ENCODE assay signal across 10 mouse cellular contexts in the genomic region with DNA sequence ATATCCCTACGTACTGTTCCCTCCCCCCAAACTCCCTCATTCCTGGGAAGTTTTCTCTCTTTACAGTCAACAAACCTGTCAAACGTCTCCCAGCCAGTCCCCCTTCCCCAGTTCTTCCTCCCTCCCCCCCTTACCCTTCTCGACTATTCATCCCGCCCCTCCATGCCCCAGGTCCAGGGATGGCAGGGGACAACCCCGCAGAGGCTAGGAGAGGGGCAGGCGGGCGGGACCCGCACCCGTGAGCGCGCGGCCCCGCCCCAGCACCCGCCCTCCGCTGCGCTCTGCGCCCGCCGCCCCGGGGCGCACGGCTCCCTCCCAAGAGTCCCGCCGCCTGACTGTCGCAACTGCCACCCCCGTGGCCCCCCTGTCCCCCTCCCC. TPM values are rescaled to one million over a fixed set of nuclear protein-coding genes. Genes with fewer than 3 reads are reported as not detected.
DNase-seq lines count a peak whose midpoint lies in the region; ATAC-seq and TF ChIP-seq lines count a peak whose summit lies in the region.
"Had no signal": no experiment of that assay in that cellular context is flagged by ENCODE, and none has a peak within 500 bp of the region (broad histone marks: within the 10 kb centered on the region; RNA-seq: fewer than 3 reads in every experiment).

No protein-coding gene starts in this region.

- no peaks in the 10 kb centered on the region for H3K4me1 ChIP-seq in kidney, adult 2 months (ENCODE audit: control insufficient read depth, insufficient read depth, low read length)
- peaks cover 54% of the 10 kb centered on the region for H3K4me1 ChIP-seq in embryonic facial prominence, embryonic 13.5 days
- peaks cover 26% of the 10 kb centered on the region for H3K4me1 ChIP-seq in intestine, embryonic 15.5 days (replicated peaks)

- H3K9ac ChIP-seq in embryonic facial prominence, embryonic 13.5 days: peak overlapping the region; percentile 73
- no peak overlapping the region for H3K9ac ChIP-seq in intestine, embryonic 15.5 days

- no peak for DNase-seq in kidney, adult 2 months
- DNase-seq in kidney, postnatal 14 days: no peak
- peak; percentile 54 for DNase-seq in neural tube, embryonic 10.5 days (ENCODE audit: extremely low spot score, low spot score)
- no peak for DNase-seq in spleen, postnatal 10 days (ENCODE audit: low spot score in 2 of 2)
- DNase-seq in thymus, postnatal 0 days (ENCODE audit: low spot score): no peak
- no peak for DNase-seq in right cerebral cortex, postnatal 10 days (ENCODE audit: low spot score in 2 of 2)
- DNase-seq: cerebellum, adult 9-11 months had no signal

- H3K27ac ChIP-seq in kidney, adult 2 months (ENCODE audit: insufficient read depth, low read depth, low read length): no peak overlapping the region
- H3K27ac ChIP-seq in embryonic facial prominence, embryonic 13.5 days: 0 out of 2 replicates have a peak overlapping the region, but pooled peaks have one; percentile 44
- no peak overlapping the region for H3K27ac ChIP-seq in intestine, embryonic 15.5 days

- peak overlapping the region; percentile 37 for H3K4me3 ChIP-seq in kidney, adult 2 months (ENCODE audit: insufficient read depth, low read depth, low read length)
- peak overlapping the region; percentile 56 for H3K4me3 ChIP-seq in embryonic facial prominence, embryonic 13.5 days
- peak overlapping the region; percentile 48 for H3K4me3 ChIP-seq in intestine, embryonic 15.5 days (replicated peaks)

- no peaks in the 10 kb centered on the region for H3K9me3 ChIP-seq in embryonic facial prominence, embryonic 13.5 days
- H3K9me3 ChIP-seq in intestine, embryonic 15.5 days: no peaks in the 10 kb centered on the region

- H3K4me2 ChIP-seq in embryonic facial prominence, embryonic 13.5 days: peak overlapping the region; percentile 93
- H3K4me2 ChIP-seq in intestine, embryonic 15.5 days (replicated peaks): peak overlapping the region; percentile 93

- peak; percentile 53; the same call in 1 of the 2 replicates for ATAC-seq in embryonic facial prominence, embryonic 13.5 days (ENCODE audit: insufficient number of reproducible peaks, insufficient read depth, low FRiP score, low TSS enrichment, low read depth)
- ATAC-seq in intestine, embryonic 15.5 days: peak; percentile 14; the same call in 1 of the 2 replicates
- ATAC-seq: inflammation-experienced regulatory T-cells, adult 6 months had no signal

- H3K27me3 ChIP-seq in kidney, adult 2 months (replicated peaks; ENCODE audit: control insufficient read depth, insufficient read depth, low read length): peaks cover 4% of the 10 kb centered on the region; the same call in 1 of the 2 replicates
- H3K27me3 ChIP-seq in embryonic facial prominence, embryonic 13.5 days: peaks cover 94% of the 10 kb centered on the region
- H3K27me3 ChIP-seq in intestine, embryonic 15.5 days (replicated peaks): peaks cover 75% of the 10 kb centered on the region

- 0% methylated on average over 5 of the region's 26 CpGs for WGBS in kidney, adult 2 months
- WGBS in embryonic facial prominence, embryonic 13.5 days: 0% methylated on average over 24 of the region's 26 CpGs
- under 1% methylated on average over 25 of the region's 26 CpGs for WGBS in intestine, embryonic 15.5 days

- H3K36me3 ChIP-seq in kidney, adult 2 months (ENCODE audit: control insufficient read depth, insufficient read depth, low read length): no peaks in the 10 kb centered on the region
- no peaks in the 10 kb centered on the region for H3K36me3 ChIP-seq in embryonic facial prominence, embryonic 13.5 days
- H3K36me3 ChIP-seq in intestine, embryonic 15.5 days: no peaks in the 10 kb centered on the region

- TF ChIP-seq POLR2A in kidney, adult 2 months (IDR thresholded peaks at IDR 0.05; ENCODE audit: low read depth, low read length): no peak

- no peak for TF ChIP-seq CTCF in kidney, adult 2 months (conservative IDR thresholded peaks at IDR 0.05; ENCODE audit: insufficient read depth, insufficient read length, low read depth, low read length)

RNA-seq across cellular contexts. Expression of a gene that starts 0.2 kb away (rescaled TPM):
- 0.27 and 0.48 TPM in 2 replicates for polyA plus RNA-seq in kidney, adult 2 months (2012; rRNA removed)
- 49.1 and 55.5 TPM in 2 replicates for polyA plus RNA-seq in embryonic facial prominence, embryonic 13.5 days (2015; fragmentation: Nextera tagmentation; extraction: Ambion mirVana)
- 0.18 and 0.58 TPM in 2 replicates for polyA plus RNA-seq in intestine, embryonic 15.5 days (2015; fragmentation: Nextera tagmentation; extraction: Ambion mirVana)
- polyA plus RNA-seq in thymus, postnatal 0 days (2015; fragmentation: Nextera tagmentation; extraction: Ambion mirVana): 1.6 and 2.6 TPM in 2 replicates
- polyA plus RNA-seq: inflammation-experienced regulatory T-cells, adult 6 months had no signal

RNA-seq across cellular contexts. Expression of a gene that starts 19.9 kb away (rescaled TPM):
- 1.2 TPM in 2 replicates for polyA plus RNA-seq in kidney, adult 2 months (2012; rRNA removed)
- 5.4 and 6.9 TPM in 2 replicates for polyA plus RNA-seq in embryonic facial prominence, embryonic 13.5 days (2015; fragmentation: Nextera tagmentation; extraction: Ambion mirVana)
- 0.15 and 0.16 TPM in 2 replicates for polyA plus RNA-seq in intestine, embryonic 15.5 days (2015; fragmentation: Nextera tagmentation; extraction: Ambion mirVana)
- 1.6 and 1.9 TPM in 2 replicates for polyA plus RNA-seq in thymus, postnatal 0 days (2015; fragmentation: Nextera tagmentation; extraction: Ambion mirVana)

RNA-seq across cellular contexts. Expression of a gene that starts 22.4 kb away (rescaled TPM):
- 2.9 TPM in 2 replicates for polyA plus RNA-seq in kidney, adult 2 months (2012; rRNA removed)
- 0.25 and 0.35 TPM in 2 replicates for polyA plus RNA-seq in embryonic facial prominence, embryonic 13.5 days (2015; fragmentation: Nextera tagmentation; extraction: Ambion mirVana)
- 0.16 and 0.19 TPM in 2 replicates for polyA plus RNA-seq in intestine, embryonic 15.5 days (2015; fragmentation: Nextera tagmentation; extraction: Ambion mirVana)
- 0.16 TPM in 1 of 2 replicates, not detected in the other for polyA plus RNA-seq in thymus, postnatal 0 days (2015; fragmentation: Nextera tagmentation; extraction: Ambion mirVana)
- polyA plus RNA-seq: inflammation-experienced regulatory T-cells, adult 6 months had no signal

RNA-seq across cellular contexts. Expression of a gene that starts 58.1 kb away (rescaled TPM):
- polyA plus RNA-seq in kidney, adult 2 months (2012; rRNA removed): 31.7 and 34.6 TPM in 2 replicates
- polyA plus RNA-seq in embryonic facial prominence, embryonic 13.5 days (2015; fragmentation: Nextera tagmentation; extraction: Ambion mirVana): 15.3 and 19.0 TPM in 2 replicates
- 6.0 and 6.3 TPM in 2 replicates for polyA plus RNA-seq in intestine, embryonic 15.5 days (2015; fragmentation: Nextera tagmentation; extraction: Ambion mirVana)
- polyA plus RNA-seq in thymus, postnatal 0 days (2015; fragmentation: Nextera tagmentation; extraction: Ambion mirVana): 4.0 and 5.1 TPM in 2 replicates

Comparison
In these comparisons a context has a peak if more than half of its experiments do, and no peak if none do; other contexts are left out.
1. RNA of a gene that starts 0.2 kb away (polyA plus RNA-seq): 49.1 to 55.5 TPM in embryonic facial prominence, embryonic 13.5 days; 1.6 to 2.6 TPM in thymus, postnatal 0 days, 0.27 to 0.48 TPM in kidney, adult 2 months and 0.18 to 0.58 TPM in intestine, embryonic 15.5 days; every median in the first group is over 10 times any median in the second.
2. Peak in every context shown above with its lines, with median percentiles within 50 percentile points of each other: H3K4me3 ChIP-seq.